Mouse (Mus musculus) olfactory bulb, adult 2 months (tissue): ENCODE measurements at regions not wholly inside any gene's neighbourhood (a gene's known extent, or its start where the extent isn't known, plus 50 kb on each side); places are given as distances from the start of the nearest gene placed in this dataset.

Experiments
- CTCF ChIP-seq: fragments of 200-500 bp; IDR thresholded peaks from 2 replicates; pipeline ENCODE4 v1.5.1; 2012; ENCODE audit warnings: low read depth, mild to moderate bottlenecking, low read length, moderate library complexity; ENCODE audit not compliant: insufficient read depth
- POLR2A ChIP-seq: fragments of 200-500 bp; IDR thresholded peaks from 2 replicates; pipeline ENCODE4 v1.6.1; 2012; ENCODE audit warnings: mild to moderate bottlenecking, low read depth, low read length, moderate library complexity; ENCODE audit not compliant: insufficient read depth

DNA sequence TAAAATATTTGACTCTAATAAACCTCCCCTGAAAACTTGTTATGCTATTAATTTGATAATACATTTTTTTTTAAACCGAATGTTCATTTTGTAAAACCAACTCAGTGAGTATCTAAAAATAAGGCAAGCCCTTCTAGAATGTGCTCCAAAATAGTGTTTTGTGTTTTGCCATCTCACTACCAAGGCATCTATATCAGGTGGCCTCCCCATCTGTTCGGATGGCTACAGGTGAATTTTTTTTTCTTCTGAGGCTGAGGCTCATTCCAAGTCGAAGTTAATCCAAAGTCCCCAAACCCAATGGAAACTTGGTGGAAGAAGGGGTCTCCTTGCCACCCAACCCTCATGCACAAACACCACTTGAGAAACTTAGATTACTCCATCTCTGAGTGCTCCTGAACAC, 396.3 kb upstream of the 3110018I06Rik start:
- TF ChIP-seq CTCF (no peak), POLR2A (no peak)
